Mouse (Mus musculus): ENCODE measurements around the gene Aldh3b3. TPM values are rescaled to one million over a fixed set of nuclear protein-coding genes. Genes with fewer than 3 reads are reported as not detected.
A peak's percentile ranks its signal among the peaks of the same experiment; 100 is the strongest.
"Not testable (repeated sequence)": the region's sequence is repeated elsewhere in the genome, so short reads cannot be mapped to it uniquely, and the experiment has no call there.

The Aldh3b3 gene
- polyA plus RNA-seq, 2 experiments from 2014 or later: not detected

DNA sequence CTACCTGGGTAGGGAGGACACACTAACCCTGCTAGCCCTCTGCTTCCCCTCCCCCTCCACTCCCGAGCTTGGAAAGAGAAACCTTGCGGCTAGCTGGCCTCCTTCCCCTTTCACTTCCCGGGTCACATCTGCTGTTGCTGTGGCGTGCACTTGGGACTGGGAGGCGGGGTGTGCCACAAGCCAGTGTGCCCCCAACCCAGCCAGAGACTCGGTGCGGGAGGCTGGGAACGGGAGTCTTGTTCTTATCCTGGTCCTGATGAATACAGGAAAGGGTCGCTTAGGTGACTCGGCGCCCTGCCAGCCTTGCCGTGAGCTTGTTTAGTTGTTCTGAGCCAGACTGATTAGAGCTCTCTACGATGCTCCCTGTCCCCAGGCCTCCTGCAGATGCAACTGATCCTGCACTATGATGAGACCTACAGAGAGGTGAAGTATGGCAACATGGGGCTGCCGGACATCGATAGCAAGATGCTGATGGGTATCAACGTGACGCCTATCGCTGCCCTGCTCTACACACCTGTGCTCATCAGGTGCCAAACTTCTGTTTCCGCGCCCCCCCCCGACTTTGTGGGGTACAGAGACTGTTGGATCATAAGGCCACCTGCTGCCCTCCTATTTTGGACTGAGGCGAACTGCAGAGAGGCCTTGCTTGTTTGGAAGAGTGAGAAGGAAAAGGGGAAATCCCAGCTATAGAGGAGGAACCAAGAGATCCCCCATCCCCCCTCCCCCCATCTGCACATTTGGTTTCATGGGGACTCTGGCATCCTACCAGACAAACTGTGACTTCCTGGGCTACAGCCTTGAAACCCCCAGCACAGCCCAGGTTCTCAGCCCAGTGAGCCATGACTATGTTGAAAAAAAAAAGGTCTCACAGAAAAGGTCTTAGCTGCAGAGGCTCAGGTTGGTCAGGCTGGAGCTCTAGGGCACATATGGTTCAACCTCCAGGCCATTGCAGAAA is 22.3 kb upstream of the Aldh3b3 start:
- ATAC-seq: peak; percentile 59

DNA sequence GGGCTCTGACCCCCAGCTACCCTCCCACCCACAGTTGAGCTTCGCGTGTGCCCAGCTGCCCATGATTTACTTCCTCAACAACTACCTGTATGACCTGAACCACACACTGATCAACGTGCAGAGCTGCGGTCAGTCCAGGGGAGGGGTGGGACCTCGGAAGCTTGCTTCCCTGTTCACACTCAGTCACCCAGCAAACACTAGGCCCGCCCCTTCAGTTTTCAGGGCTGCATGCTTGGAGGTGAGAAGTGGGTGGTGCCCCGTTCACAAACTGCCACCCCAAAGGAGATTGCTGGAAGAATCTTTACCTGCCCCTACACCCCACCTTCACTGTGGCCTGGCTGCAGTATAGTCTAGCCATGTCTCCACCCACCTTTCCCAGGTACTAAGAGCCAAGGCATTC is 16.1 kb upstream of the Aldh3b3 start:
- no peak for ATAC-seq

DNA sequence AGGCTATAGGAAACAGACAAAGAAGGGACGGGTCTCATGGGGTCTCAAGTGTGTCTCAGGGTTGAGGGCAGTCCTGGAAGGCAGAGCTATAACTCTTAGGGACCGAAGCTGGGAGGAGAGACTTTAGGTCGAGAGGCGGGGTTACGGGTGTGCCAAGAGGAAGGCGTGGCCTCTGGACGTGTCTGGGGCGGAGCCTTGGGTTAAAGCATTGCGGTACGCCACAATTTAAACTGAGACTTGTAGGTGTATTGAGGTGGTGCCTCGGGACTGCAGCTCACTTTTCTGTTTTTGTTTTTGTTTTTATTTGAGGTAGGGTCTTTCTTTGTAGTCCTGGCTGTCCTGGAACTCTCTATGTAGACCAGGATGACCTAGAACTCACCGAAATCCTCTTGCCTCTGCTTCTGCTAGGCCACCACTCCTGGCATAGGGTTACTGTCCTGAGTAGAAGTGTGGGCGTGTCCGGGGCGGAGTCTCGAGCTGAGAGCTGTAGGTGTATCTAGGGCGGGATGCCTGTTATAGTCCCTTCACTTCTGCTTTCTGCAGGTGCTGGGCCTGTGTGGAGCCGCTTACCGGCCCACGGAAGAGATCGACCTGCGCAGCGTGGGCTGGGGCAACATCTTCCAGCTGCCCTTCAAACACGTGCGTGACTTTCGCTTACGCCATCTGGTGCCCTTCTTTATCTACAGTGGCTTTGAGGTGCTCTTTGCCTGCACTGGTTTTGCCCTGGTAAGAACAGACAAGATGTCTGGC is 15.3 kb upstream of the Aldh3b3 start:
- peak; percentile 82 for ATAC-seq

DNA sequence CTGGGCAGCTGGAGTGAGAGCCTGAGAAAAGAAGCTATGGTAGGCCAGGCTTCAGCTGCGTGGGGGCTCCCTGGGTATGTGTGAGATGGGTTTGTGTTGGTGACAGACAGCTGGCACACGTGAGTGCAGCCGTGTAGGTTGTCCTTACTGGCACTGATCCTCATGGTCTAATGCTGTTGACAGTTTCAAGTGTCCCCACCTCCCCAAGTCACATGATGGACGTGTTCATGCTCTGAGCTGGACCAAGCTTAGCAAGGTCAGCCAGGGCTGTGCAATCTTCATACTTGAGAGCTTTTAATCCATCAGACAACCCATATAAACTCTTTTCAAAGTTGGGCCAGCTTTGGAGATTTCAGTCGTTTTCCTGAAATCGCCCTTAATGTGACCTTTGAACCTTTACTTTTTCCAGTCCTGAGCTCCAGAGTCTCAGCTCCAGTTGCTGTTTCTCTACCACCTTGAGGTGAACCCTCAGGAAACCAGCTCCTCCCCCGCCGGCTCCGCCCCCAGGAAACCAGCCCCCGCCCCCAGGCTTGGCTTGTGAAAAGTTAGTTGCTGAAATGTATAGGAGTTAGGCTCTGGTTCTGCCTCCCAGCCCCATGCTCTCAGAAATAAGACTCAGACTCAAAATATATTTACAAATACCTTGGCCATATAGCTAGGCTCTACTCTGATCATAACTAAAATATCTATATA is 12.4 kb upstream of the Aldh3b3 start:
- ATAC-seq: peak; percentile 50

DNA sequence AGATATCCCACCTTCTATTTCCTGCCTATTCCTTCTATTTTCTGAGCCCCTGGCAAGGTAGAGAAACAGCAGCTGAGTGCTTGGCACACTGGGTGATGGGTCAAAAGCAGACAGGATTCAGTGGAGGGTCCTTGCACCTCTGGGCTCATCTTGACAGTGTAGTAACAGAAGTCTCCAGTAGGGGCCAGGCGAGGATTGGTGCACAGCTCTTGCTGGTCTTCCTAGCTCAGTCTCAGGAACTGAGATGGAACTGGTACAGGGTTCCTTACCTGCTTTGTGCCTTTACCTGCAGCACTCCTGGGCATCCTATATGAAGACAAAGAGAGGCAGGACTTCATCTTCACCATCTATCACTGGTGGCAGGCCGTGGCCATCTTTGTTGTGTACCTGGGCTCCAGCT is 11.7 kb upstream of the Aldh3b3 start:
- peak; percentile 50 for ATAC-seq

DNA sequence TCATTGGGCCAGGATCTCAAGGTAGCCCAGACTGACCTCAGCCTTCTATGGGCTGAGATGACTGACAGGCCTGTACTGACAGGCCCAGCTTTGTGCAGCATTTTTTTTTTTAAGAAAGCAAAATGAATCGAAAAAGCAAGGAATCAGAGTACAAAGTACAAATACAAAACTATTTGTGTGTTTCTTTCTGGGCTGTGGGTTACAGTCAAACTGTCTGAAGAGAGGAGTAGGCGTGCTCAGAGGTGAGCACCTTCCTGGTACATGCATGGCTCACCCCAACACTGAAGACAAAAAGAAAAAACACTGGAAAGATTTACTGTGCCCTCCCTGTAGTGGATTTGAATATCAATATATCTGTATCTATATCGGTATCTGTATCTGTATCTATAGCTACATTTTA is 10.6 kb upstream of the Aldh3b3 start:
- ATAC-seq: no peak

DNA sequence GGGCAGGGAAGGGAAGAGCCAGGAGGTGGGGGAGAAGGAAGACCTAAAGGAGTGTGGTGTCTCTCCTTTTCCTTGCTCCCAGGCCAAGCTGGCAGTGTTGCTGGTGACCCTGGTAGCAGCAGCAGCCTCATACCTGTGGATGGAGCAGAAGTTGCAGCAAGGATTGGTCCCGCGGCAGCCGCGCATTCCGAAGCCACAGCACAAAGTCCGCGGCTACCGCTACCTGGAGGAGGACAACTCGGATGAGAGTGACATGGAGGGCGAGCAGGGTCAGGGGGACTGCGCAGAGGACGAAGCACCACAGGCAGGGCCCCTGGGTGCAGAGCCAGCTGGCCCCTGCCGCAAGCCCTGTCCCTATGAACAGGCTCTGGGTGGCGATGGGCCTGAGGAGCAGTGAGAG is 9.9 kb upstream of the Aldh3b3 start:
- ATAC-seq: no peak

DNA sequence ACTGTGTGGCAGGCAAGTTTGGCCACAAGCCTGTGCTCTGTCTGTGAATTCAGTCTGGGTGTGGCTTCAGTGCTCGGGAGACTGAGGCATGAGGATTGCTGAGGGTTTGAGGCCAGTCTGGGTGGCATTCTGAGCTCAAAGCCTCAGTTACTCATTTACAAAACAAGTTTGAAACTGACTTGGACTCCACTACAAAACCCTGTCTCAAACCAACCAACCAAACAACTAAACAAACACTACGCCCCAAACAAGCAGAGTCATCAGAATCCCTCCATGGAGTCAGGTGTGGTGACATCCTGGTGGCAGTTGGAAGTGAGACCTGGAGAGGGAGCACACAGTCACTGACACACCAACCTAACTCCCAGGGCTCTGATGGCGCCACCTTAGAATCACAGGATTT is 8.1 kb upstream of the Aldh3b3 start:
- no peak for ATAC-seq

DNA sequence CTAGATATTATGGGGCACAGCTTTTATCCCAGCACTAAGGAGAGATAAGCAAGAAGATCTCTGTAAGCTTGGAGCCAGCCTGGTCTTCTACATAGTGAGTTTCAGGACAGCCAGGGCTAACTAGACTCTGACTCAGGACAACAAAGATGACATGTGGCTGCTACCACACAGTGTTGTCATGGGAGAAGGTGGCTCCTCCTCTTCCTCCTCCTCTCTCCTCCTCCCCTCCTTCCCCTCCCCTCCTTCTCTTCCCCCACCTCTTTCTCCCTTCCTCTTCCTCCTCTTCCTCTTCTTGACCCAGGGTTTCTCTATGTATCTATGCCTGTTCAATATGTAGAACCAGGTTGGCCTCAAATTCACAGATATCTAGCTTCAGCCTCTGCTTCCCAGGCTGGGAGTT is 7.0 kb upstream of the Aldh3b3 start:
- no peak for ATAC-seq

DNA sequence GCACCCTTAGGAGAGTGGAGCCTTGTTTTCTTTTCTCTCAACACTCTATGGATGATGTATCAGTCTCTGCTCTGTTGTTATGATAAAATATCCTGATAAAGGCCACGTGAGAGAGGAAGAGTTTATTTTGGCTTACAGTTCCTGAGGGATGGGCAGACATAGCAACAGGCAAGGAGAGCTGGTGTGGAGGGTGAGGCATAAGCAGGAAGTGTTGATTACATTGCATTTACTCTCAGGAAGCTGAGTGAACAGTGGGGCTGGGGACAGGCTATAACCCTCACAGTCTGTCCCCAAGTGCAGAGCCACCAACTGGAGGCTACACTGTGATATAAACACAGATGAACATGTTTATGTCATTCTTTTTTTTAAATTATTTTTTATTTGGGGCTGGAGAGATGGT is 6.3 kb upstream of the Aldh3b3 start:
- no peak for ATAC-seq

DNA sequence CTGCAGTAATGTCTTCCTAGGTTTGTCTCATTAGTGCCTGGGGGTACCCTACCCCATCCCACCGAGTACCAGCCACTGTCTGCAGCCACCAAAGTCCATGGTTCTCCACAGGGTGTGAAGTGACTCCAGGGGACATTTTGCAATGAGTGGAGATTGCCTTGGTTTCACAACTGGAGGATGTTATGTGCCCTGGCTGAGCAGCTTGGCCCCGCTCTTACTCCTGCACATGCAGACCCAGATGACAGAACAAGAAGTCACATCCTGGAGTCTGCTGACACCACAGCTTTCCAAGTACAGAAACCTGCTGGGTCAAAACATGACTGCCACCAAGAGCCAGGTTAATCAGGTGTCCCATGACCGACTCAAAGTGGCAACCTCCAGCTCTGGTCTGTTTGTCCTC is 3.4 kb upstream of the Aldh3b3 start:
- no peak for ATAC-seq

DNA sequence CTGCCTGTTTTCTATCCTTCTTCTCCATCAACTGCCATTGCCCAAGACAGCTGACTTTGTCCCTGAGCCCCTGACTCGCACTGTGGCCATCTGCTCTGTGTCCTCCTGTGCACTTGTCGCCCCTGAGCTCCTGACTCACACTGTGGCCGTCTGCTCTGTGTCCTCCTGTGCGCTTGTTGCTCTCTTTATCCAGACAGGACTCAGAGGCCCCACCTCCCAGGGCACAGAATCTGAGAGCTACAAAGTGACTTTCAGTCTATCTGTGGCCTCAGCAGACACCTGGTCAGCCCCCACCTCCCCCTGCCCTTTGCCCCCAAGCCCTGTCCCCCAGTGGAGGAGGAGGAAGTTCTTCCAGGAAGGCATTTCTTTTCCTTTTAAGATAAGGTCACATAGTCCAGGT is 2.6 kb upstream of the Aldh3b3 start:
- ATAC-seq: no peak

DNA sequence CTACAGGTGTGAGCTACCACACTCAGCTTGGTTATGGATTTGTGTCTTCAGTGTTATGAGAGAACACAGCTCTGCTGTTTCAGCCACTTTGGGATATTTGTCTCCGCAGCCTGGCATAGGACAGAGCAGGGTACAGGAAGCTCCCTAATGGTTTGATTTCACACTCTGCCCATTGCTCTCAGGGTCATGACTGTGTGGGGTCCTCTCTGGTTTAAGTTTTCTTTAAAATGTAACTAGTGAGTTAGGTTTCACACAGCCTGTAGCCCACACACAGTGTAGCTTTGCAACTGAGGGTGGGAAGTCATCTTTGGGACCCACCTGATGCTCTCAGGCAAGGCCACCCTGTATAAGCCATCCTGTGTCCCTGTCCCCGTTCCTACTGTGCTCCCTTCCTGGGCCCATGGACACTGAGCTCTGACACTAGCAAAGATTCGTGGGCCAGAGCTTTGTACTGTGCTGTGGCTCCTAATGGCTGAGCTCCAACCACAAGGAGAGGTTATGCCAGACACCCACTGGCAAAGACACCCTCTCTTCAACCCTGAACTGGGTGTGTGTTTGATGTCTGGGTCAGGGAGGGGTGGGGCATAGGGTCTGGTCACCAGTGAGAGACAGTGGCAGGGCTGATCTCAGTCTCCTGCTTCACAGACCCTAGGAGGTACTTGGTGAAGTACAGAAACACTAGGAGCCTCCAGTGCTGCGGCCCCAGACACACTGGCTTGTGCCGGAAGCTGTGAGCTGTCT is 979 bp upstream of the Aldh3b3 start:
- not testable (repeated sequence) for ATAC-seq

DNA sequence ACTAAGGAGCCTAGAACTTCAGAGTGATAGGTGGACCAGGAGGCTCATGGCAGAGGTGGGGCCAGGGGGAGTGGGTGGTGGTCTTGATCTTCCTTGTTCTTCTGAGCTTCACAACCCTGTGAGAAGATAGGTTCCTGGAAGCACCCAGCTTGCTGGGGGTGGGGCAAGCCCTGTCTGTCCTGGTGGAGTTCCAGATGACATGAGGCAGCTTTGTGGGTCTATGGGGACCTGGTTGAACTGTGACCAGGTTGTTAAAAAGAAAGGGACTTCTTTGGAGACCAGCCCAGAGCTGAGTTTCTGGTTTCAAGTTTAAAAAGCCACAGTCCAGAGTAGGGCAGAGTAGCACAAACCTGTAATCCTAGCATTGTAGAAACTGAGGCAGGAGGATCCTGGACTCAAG is 585 bp downstream of the Aldh3b3 start:
- no peak for ATAC-seq

DNA sequence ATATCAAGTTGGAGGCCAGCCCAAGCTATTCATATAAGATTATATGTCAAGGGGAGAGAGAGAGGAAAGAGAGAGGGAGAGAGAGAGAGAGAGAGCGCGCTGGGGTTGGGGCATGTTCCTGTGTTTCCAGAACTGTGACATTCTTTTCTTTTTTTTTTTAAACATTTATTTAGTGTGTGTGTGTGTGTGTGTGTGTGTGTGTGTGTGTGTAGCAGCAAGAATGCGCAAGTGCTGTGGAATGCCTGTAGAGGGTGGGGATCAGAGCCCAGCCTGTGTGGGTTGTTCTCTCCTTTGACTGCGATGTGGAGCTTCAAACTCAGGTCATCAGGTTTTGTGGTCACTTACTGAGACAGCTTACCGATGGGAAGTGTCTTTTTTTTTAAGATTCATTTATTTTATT is 1.8 kb downstream of the Aldh3b3 start:
- no peak for ATAC-seq

DNA sequence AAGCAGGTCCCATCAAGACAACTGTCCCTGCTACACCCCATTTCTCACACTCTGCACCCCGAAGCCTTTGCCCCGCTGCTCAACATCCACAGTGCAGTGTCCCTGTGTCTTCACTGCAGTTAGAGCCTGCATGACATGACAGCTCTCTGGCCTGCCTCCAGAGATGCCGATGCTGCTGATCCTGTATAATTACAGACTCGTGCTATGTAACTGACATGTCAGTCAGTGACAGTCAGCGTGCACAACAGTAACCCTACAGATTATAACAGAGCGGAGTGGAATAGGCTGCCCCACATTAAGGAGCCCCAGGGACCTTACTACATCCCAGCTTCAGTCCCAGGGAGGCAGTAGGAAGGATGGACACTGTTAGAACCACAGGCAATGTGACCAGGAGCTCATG is 3.4 kb downstream of the Aldh3b3 start:
- ATAC-seq: not testable (repeated sequence)

DNA sequence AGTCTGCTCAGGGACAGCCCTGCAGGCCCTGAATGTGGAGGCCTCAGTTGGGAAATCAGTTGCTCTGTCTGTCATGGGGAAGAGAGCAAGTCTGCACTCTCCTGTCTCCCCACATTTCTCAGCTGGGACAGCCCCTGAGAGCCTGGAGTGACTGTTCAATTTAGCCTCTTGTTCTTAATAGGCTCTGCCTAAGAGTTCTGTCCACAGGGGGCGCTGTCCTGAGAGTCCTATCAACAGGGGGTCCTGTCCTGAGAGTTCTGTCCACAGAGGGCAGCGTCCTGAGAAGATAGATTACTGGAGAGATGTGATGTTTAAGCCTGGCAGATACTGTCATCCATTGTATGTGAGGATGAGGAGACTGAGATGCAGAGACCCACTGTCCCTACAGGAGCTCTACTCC is 4.0 kb downstream of the Aldh3b3 start:
- ATAC-seq: no peak

DNA sequence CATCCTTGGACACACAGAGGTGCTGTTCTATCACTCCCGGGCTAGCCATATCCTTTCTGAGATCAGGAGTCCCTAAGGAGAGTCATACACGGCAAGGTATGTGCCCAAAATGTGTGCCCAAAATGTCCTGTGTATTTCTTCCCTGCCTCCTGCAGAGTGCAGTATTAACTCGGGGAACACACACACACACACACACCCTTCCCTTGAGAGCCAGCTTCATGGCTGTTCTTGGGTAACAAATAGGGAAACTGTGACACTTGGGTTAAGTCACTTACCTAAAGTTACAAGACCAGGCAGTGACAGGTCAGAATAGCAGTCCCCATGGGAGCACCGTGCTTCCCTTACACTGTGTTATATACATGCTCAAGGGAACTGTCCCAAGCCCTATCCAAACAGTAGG is 5.6 kb downstream of the Aldh3b3 start:
- ATAC-seq: no peak

DNA sequence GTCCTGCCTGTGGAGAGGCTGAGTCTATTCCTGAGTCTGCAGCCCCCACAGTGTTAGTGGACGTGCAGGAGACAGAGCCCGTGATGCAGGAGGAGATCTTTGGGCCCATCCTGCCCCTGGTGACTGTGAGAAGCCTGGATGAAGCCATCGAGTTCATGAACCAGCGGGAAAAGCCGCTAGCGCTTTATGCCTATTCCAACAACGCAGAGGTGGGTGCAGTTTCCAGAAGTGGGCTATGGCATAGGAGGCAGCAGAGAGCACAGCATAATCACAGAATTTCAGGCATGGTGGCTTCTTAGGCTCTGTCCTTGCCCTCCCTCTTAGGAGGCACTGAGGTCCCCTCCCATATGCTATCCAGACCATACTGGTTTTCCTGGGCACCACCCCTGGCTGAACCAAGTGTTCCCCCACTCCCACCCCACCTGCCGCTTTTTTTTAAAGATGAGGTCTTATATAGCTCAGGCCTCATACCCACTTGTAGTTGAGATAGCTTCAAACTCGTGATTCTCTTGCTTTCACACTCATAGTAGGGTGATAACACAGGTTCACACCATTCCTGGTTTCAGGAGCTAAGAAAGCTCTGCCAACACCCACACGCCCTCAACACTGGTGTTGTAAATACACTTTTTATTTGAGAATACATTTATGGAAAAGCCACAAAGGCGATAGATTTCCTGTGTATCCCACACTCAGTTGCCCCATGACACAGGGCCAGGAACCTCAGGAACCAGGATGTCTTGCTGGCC is 8.1 kb downstream of the Aldh3b3 start:
- no peak for ATAC-seq

DNA sequence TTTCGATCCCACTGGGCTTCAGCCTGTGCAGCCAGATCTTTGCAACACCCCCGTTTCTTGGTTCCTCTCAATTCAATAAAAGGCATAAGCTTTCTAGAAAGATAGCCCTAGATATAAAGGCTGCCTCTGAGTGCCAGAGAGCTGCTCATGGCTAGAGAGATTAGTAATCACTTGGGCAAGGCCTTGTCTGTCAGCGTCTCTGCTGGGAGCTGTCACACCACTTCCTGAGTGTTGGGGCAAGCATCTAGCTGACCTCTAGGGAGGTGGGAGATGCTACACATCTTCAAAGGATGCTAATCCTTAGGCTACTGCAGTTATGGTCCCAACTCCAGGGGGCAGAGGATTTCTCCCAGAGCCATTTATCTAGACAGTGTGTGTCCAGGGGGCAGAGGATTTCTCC is 8.8 kb downstream of the Aldh3b3 start:
- ATAC-seq: no peak

DNA sequence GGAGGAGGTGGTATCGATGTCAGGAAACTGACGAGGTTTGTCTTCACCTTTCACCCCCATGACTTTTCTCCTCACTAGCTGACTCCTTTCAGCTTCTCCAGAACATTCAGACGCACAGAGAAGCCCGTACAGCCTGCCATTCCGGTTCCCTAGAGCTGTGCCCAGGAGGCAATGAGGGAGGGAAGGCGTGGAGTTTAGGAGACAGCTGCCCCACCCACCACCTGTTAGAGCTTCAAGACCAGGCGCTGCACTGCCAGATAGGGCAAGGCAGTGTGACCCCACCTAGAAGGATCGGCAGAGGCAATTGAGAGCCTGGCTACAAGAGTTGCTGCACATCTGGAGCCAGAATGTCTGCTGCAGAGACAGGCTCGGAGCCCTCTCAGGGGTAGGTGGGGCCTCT is 13.8 kb downstream of the Aldh3b3 start, which contains the start of gene Aldh3b2:
Gene Aldh3b2, plus strand, starts transcription at position 100 of the 400 bp plus-strand sequence.
- ATAC-seq: no peak

DNA sequence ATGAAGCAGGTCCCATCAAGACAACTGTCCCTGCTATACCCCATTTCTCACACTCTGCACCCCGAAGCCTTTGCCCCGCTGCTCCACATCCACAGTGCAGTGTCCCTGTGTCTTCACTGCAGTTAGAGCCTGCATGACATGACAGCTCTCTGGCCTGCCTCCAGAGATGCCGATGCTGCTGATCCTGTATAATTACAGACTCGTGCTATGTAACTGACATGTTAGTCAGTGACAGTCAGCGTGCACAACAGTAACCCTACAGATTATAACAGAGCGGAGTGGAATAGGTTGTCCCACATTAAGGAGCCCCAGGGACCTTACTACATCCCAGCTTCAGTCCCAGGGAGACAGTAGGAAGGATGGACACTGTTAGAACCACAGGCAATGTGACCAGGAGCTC is 16.2 kb downstream of the Aldh3b3 start:
- ATAC-seq: not testable (repeated sequence)
